Comparison of ENCODE assay signal across 9 mouse cellular contexts in genomic region chr17:24745526-24746497, GRCm38 (mm10). TPM values are rescaled to one million over a fixed set of nuclear protein-coding genes. Genes with fewer than 3 reads are reported as not detected.
DNase-seq lines count a peak whose midpoint lies in the region; ATAC-seq lines count a peak whose summit lies in the region.
"Had no signal": no experiment of that assay in that cellular context is flagged by ENCODE, and none has a peak within 500 bp of the region (broad histone marks: within the 10 kb centered on the region; RNA-seq: fewer than 3 reads in every experiment).

No protein-coding gene starts in this region.

- no peak overlapping the region for H3K27ac ChIP-seq in heart, embryonic 15.5 days
- no peak overlapping the region for H3K27ac ChIP-seq in liver, embryonic 12.5 days
- H3K27ac ChIP-seq in neural tube, embryonic 11.5 days (ENCODE audit: low read depth, low read length): no peak overlapping the region
- H3K27ac ChIP-seq in stomach, embryonic 15.5 days: no peak overlapping the region

- H3K4me3 ChIP-seq in heart, embryonic 15.5 days: no peak overlapping the region
- no peak overlapping the region for H3K4me3 ChIP-seq in liver, embryonic 12.5 days
- H3K4me3 ChIP-seq in neural tube, embryonic 11.5 days (ENCODE audit: low read depth, low read length): no peak overlapping the region
- no peak overlapping the region for H3K4me3 ChIP-seq in stomach, embryonic 15.5 days (replicated peaks)
- H3K4me3 ChIP-seq: erythroblast, embryonic 14.5 days had no signal

- H3K36me3 ChIP-seq in heart, embryonic 15.5 days: 0 out of 2 replicates have a peak, but pooled peaks cover 5% of the 10 kb centered on the region
- peaks cover 22% of the 10 kb centered on the region for H3K36me3 ChIP-seq in liver, embryonic 12.5 days
- no peaks in the 10 kb centered on the region for H3K36me3 ChIP-seq in neural tube, embryonic 11.5 days (ENCODE audit: control insufficient read depth, insufficient read depth, low read length)
- H3K36me3 ChIP-seq in stomach, embryonic 15.5 days: peaks cover 4% of the 10 kb centered on the region; the same call in 1 of the 2 replicates

- H3K9ac ChIP-seq in heart, embryonic 15.5 days: no peak overlapping the region
- no peak overlapping the region for H3K9ac ChIP-seq in liver, embryonic 12.5 days
- no peak overlapping the region for H3K9ac ChIP-seq in neural tube, embryonic 11.5 days (ENCODE audit: low read length)
- no peak overlapping the region for H3K9ac ChIP-seq in stomach, embryonic 15.5 days

- WGBS in heart, embryonic 15.5 days: 20% methylated on average over 7 of the region's 7 CpGs
- 15% methylated on average over 7 of the region's 7 CpGs for WGBS in liver, embryonic 12.5 days (ENCODE audit: insufficient replicate concordance)
- 17% methylated on average over 7 of the region's 7 CpGs for WGBS in neural tube, embryonic 11.5 days
- WGBS in stomach, embryonic 15.5 days: 21% methylated on average over 7 of the region's 7 CpGs

- ATAC-seq in erythroblast, adult 5-6 weeks (replicated peaks; ENCODE audit: low FRiP score, poor library complexity, severe bottlenecking): peak; percentile 87
- peak; percentile 74; the same call in 1 of the 2 replicates for ATAC-seq in heart, embryonic 15.5 days (replicated peaks; ENCODE audit: insufficient number of reproducible peaks, insufficient read depth, low FRiP score, low read depth)
- peak; percentile 60 for ATAC-seq in liver, embryonic 12.5 days
- ATAC-seq in neural tube, embryonic 11.5 days (ENCODE audit: insufficient read depth, low FRiP score, low TSS enrichment): peak; percentile 76
- peak; percentile 74 for ATAC-seq in stomach, embryonic 15.5 days (ENCODE audit: insufficient read depth, low FRiP score, low read depth)

- H3K4me2 ChIP-seq in heart, embryonic 15.5 days: no peak overlapping the region
- no peak overlapping the region for H3K4me2 ChIP-seq in liver, embryonic 12.5 days
- H3K4me2 ChIP-seq in neural tube, embryonic 11.5 days (ENCODE audit: low read depth): no peak overlapping the region
- no peak overlapping the region for H3K4me2 ChIP-seq in stomach, embryonic 15.5 days

- peaks cover 20% of the 10 kb centered on the region for H3K27me3 ChIP-seq in heart, embryonic 15.5 days
- H3K27me3 ChIP-seq in liver, embryonic 12.5 days (replicated peaks): peaks cover 45% of the 10 kb centered on the region
- no peaks in the 10 kb centered on the region for H3K27me3 ChIP-seq in neural tube, embryonic 11.5 days (ENCODE audit: control insufficient read depth, insufficient read depth, low read length)
- H3K27me3 ChIP-seq in stomach, embryonic 15.5 days (replicated peaks): peaks cover 7% of the 10 kb centered on the region; the same call in 1 of the 2 replicates

- no peaks in the 10 kb centered on the region for H3K4me1 ChIP-seq in heart, embryonic 15.5 days (replicated peaks)
- H3K4me1 ChIP-seq in liver, embryonic 12.5 days: no peaks in the 10 kb centered on the region
- H3K4me1 ChIP-seq in neural tube, embryonic 11.5 days (ENCODE audit: control insufficient read depth, insufficient read depth, low read length): no peaks in the 10 kb centered on the region
- H3K4me1 ChIP-seq in stomach, embryonic 15.5 days: 0 out of 2 replicates have a peak, but pooled peaks cover 5% of the 10 kb centered on the region

- peak; percentile 85 for DNase-seq in CD4-positive helper T cell, adult 2 months (ENCODE audit: low read depth, low spot score)
- DNase-seq in adrenal gland, postnatal 4 days (ENCODE audit: low spot score in 2 of 2): peak; percentile 57 to 71
- peak; percentile 90 for DNase-seq in kidney, postnatal 14 days
- DNase-seq in neural tube, embryonic 11.5 days (ENCODE audit: low spot score): peak; percentile 83

- H3K9me3 ChIP-seq in heart, embryonic 15.5 days (replicated peaks): no peaks in the 10 kb centered on the region
- H3K9me3 ChIP-seq in liver, embryonic 12.5 days (replicated peaks): no peaks in the 10 kb centered on the region
- H3K9me3 ChIP-seq in neural tube, embryonic 11.5 days (ENCODE audit: control insufficient read depth, low read length): no peaks in the 10 kb centered on the region
- H3K9me3 ChIP-seq in stomach, embryonic 15.5 days: no peaks in the 10 kb centered on the region

RNA-seq across cellular contexts. Expression of gene Hs3st6, which starts 7.0 kb away (rescaled TPM):
- 1 to 10 TPM; 3.2 to 4.2 TPM for total RNA-seq in adrenal gland, postnatal 4 days (2021)
- total RNA-seq in erythroblast, adult 5-6 weeks (2015; ENCODE audit: low replicate concordance): not detected in 2 replicates
- not detected in 2 replicates for total RNA-seq in erythroblast, adult 5-6 weeks (2017; ENCODE audit: low replicate concordance)
- 0.33 and 0.37 TPM in 2 replicates for polyA plus RNA-seq in heart, embryonic 15.5 days (2015; fragmentation: Nextera tagmentation; extraction: Ambion mirVana)
- polyA plus RNA-seq in liver, embryonic 12.5 days (2016; fragmentation: Nextera tagmentation; extraction: Ambion mirVana): not detected in 2 replicates
- polyA plus RNA-seq in neural tube, embryonic 11.5 days (2014; fragmentation: Nextera tagmentation; extraction: Ambion mirVana): 0.38 and 0.81 TPM in 2 replicates
- polyA plus RNA-seq in stomach, embryonic 15.5 days (2015; fragmentation: Nextera tagmentation; extraction: Ambion mirVana): 1.1 and 1.5 TPM in 2 replicates
- polyA plus RNA-seq: erythroblast, embryonic 14.5 days had no signal

RNA-seq across cellular contexts. Expression of gene Msrb1, which starts 9.4 kb away (rescaled TPM):
- total RNA-seq in adrenal gland, postnatal 4 days (2021): 10 to 100 TPM; 62.0 to 74.6 TPM
- total RNA-seq in erythroblast, adult 5-6 weeks (2015; ENCODE audit: low replicate concordance): 177 and 224 TPM in 2 replicates
- 42.8 and 97.5 TPM in 2 replicates for total RNA-seq in erythroblast, adult 5-6 weeks (2017; ENCODE audit: low replicate concordance)
- 21.4 and 25.6 TPM in 2 replicates for polyA plus RNA-seq in heart, embryonic 15.5 days (2015; fragmentation: Nextera tagmentation; extraction: Ambion mirVana)
- 20.8 and 21.6 TPM in 2 replicates for polyA plus RNA-seq in liver, embryonic 12.5 days (2016; fragmentation: Nextera tagmentation; extraction: Ambion mirVana)
- 25.5 and 27.2 TPM in 2 replicates for polyA plus RNA-seq in neural tube, embryonic 11.5 days (2014; fragmentation: Nextera tagmentation; extraction: Ambion mirVana)
- polyA plus RNA-seq in stomach, embryonic 15.5 days (2015; fragmentation: Nextera tagmentation; extraction: Ambion mirVana): 37.0 and 41.4 TPM in 2 replicates

RNA-seq across cellular contexts. Expression of gene Rpl3l, which starts 18.2 kb away (rescaled TPM):
- total RNA-seq in adrenal gland, postnatal 4 days (2021): 1 to 10 TPM; 5.9 to 6.9 TPM
- total RNA-seq in erythroblast, adult 5-6 weeks (2015; ENCODE audit: low replicate concordance): not detected in 2 replicates
- not detected in 2 replicates for total RNA-seq in erythroblast, adult 5-6 weeks (2017; ENCODE audit: low replicate concordance)
- 1.4 and 1.6 TPM in 2 replicates for polyA plus RNA-seq in heart, embryonic 15.5 days (2015; fragmentation: Nextera tagmentation; extraction: Ambion mirVana)
- polyA plus RNA-seq in liver, embryonic 12.5 days (2016; fragmentation: Nextera tagmentation; extraction: Ambion mirVana): not detected in 2 replicates
- not detected in 2 replicates for polyA plus RNA-seq in neural tube, embryonic 11.5 days (2014; fragmentation: Nextera tagmentation; extraction: Ambion mirVana)
- polyA plus RNA-seq in stomach, embryonic 15.5 days (2015; fragmentation: Nextera tagmentation; extraction: Ambion mirVana): 0.15 TPM in 1 of 2 replicates, not detected in the other
- polyA plus RNA-seq: erythroblast, embryonic 14.5 days had no signal

RNA-seq across cellular contexts. Expression of gene Ndufb10, which starts 21.5 kb away (rescaled TPM):
- 100 to 1,000 TPM; 210 to 213 TPM for total RNA-seq in adrenal gland, postnatal 4 days (2021)
- 52.0 and 124 TPM in 2 replicates for total RNA-seq in erythroblast, adult 5-6 weeks (2015; ENCODE audit: low replicate concordance)
- total RNA-seq in erythroblast, adult 5-6 weeks (2017; ENCODE audit: low replicate concordance): 74.1 and 90.5 TPM in 2 replicates
- 410 and 528 TPM in 2 replicates for polyA plus RNA-seq in heart, embryonic 15.5 days (2015; fragmentation: Nextera tagmentation; extraction: Ambion mirVana)
- 233 and 239 TPM in 2 replicates for polyA plus RNA-seq in liver, embryonic 12.5 days (2016; fragmentation: Nextera tagmentation; extraction: Ambion mirVana)
- polyA plus RNA-seq in neural tube, embryonic 11.5 days (2014; fragmentation: Nextera tagmentation; extraction: Ambion mirVana): 213 and 214 TPM in 2 replicates
- polyA plus RNA-seq in stomach, embryonic 15.5 days (2015; fragmentation: Nextera tagmentation; extraction: Ambion mirVana): 238 and 259 TPM in 2 replicates

RNA-seq across cellular contexts. Expression of gene Rps2, which starts 27.9 kb away (rescaled TPM):
- 100 to 1,000 TPM; 867 to 881 TPM for total RNA-seq in adrenal gland, postnatal 4 days (2021)
- 1,254 and 1,636 TPM in 2 replicates for total RNA-seq in erythroblast, adult 5-6 weeks (2015; ENCODE audit: low replicate concordance)
- total RNA-seq in erythroblast, adult 5-6 weeks (2017; ENCODE audit: low replicate concordance): 281 and 355 TPM in 2 replicates
- polyA plus RNA-seq in heart, embryonic 15.5 days (2015; fragmentation: Nextera tagmentation; extraction: Ambion mirVana): 770 and 917 TPM in 2 replicates
- polyA plus RNA-seq in liver, embryonic 12.5 days (2016; fragmentation: Nextera tagmentation; extraction: Ambion mirVana): 1,444 and 1,454 TPM in 2 replicates
- polyA plus RNA-seq in neural tube, embryonic 11.5 days (2014; fragmentation: Nextera tagmentation; extraction: Ambion mirVana): 1,370 and 1,378 TPM in 2 replicates
- 1,497 and 1,515 TPM in 2 replicates for polyA plus RNA-seq in stomach, embryonic 15.5 days (2015; fragmentation: Nextera tagmentation; extraction: Ambion mirVana)
